In genomic region chr4:125835250-125835649, GRCm38 (mm10) we compare ENCODE assay signal across 8 mouse cellular contexts.
A peak's percentile ranks its signal among the peaks of the same experiment; 100 is the strongest.
DNase-seq lines count a peak whose midpoint lies in the region; TF ChIP-seq lines count a peak whose summit lies in the region.

No protein-coding gene starts in this region.

- peak; percentile 36 for DNase-seq in gastrocnemius, postnatal 10 days
- DNase-seq in gastrocnemius, postnatal 36 days: no peak
- peak; percentile 20 for DNase-seq in thymus, postnatal 4 days
- DNase-seq in thymus, postnatal 36 days: no peak
- DNase-seq in kidney, postnatal 36 days: peak; percentile 3 to 44
- DNase-seq in right cerebral cortex, postnatal 10 days (ENCODE audit: low spot score in 2 of 2): no peak
- no peak for DNase-seq in right cerebral cortex, postnatal 25 days
- DNase-seq in gastrocnemius, adult 2 months: no peak

- TF ChIP-seq CTCF in gastrocnemius, adult 2 months (IDR thresholded peaks at IDR 0.05): no peak

- H3K27ac ChIP-seq in gastrocnemius, adult 2 months: no peak overlapping the region

- no peak overlapping the region for H3K4me3 ChIP-seq in gastrocnemius, adult 2 months

- intact Hi-C loops in gastrocnemius, postnatal 36 days (cut with DNase I): no loop called here
- intact Hi-C loops in gastrocnemius, adult 2 months (cut with DNase I): no loop called here

Comparison
In these comparisons a context has a peak if more than half of its experiments do, and no peak if none do; other contexts are left out.
1. DNase-seq: peak in gastrocnemius, postnatal 10 days (single experiment), thymus, postnatal 4 days (single experiment) and kidney, postnatal 36 days (2 of 2); none in gastrocnemius, postnatal 36 days (0 of 2), thymus, postnatal 36 days (0 of 2), right cerebral cortex, postnatal 10 days (0 of 2), right cerebral cortex, postnatal 25 days (single experiment) and gastrocnemius, adult 2 months (single experiment).